Mouse (Mus musculus): Measurements from ENCODE around the gene Noxo1. TPM values are rescaled to one million over a fixed set of nuclear protein-coding genes. Genes with fewer than 3 reads are reported as not detected.

Gene Noxo1
- 3.7 and 5.3 TPM in 2 replicates for polyA plus RNA-seq (2014; fragmentation: Nextera tagmentation; extraction: Ambion mirVana)

DNA sequence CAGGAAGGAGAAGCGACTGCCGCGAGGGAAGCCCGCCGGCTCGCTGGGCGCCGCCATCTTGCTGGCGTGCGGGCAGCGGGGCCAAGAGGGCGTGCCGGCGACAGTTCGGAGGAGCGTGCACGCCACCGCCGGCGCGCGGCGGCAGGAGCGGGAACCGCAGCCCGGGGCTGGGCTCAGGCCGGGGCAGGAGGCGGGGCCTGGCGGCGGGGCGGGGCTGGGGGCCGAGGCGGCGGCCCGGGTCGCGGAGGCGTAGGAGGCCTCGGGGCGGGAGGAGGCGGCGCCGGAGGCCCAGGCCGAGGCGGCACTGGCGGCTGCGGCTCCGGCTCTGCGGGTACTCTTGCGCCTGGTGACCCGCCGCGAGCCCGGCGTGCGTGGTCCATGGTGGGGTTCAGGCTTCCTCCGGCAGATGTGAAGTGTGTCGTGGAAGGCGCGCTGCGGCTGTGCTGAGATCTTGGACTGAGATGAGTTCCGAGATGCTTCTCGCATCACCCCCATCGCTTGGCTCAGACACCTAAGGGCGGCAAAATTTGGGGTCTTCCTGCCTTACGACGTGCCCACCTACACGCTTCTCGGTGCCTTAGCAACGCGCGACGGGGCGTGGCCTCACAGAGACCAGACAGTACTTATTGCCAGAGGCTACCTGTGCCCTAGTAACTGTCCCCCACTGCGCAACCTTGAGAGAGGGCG lies at the start of gene Noxo1, which contains the start of gene Gfer:
Noxo1 (plus strand) TSS at position 224 of the 687 bp plus-strand sequence.
Gfer (minus strand) TSS at position 146 of the 687 bp plus-strand sequence.
- H3K9me3 ChIP-seq (ENCODE audit: control insufficient read depth, low read length): no peaks in the 10 kb centered on the region
- H3K27me3 ChIP-seq (replicated peaks; ENCODE audit: control insufficient read depth, insufficient read depth, low read length): no peaks in the 10 kb centered on the region
- DNase-seq (ENCODE audit: low spot score): peak; percentile 92
- peak within 1 kb of the TSS; percentile 76 for H3K4me3 ChIP-seq (ENCODE audit: low read depth, low read length)
- ATAC-seq (ENCODE audit: low read depth): peak; percentile 95
- H3K4me2 ChIP-seq (ENCODE audit: low read depth, low read length): peak within 1 kb of the TSS; percentile 88
- H3K9ac ChIP-seq (ENCODE audit: low read depth, low read length): peak within 1 kb of the TSS; percentile 84
- peaks cover 38% of the 10 kb centered on the region for H3K36me3 ChIP-seq (ENCODE audit: control insufficient read depth, insufficient read depth, low read length)
- peak within 1 kb of the TSS; percentile 78 for H3K27ac ChIP-seq (replicated peaks; ENCODE audit: low read depth, low read length)
- 1% methylated on average over 14 of the region's 76 CpGs for WGBS
- peaks cover 16% of the 10 kb centered on the region for H3K4me1 ChIP-seq (ENCODE audit: control insufficient read depth, insufficient read depth, low read length)

DNA sequence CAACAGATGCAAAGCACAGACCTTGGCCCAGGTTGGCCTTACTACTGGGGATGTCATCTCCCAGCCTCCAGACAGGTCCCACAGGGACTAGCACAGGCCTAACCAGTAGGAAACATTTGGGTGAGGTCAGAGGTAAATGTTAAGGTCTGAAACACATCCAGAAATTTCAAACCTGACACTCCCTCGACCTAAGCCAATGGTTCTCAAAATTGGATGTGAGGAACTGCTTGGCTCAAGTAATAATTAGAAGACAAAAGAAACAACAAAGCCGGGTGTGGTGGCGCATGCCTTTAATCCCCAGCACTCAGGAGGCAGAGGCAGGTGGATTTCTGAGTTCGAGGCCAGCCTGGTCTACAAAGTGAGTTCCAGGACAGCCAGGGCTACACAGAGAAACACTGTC lies 49.7 kb upstream of the Noxo1 start:
- Histone ChIP-seq H3K4me2 (ENCODE audit: low read depth, low read length) (no peak overlapping the region), H3K4me3 (ENCODE audit: low read depth, low read length) (no peak overlapping the region), H3K27ac (replicated peaks; ENCODE audit: low read depth, low read length) (no peak overlapping the region), H3K4me1 (ENCODE audit: control insufficient read depth, insufficient read depth, low read length) (peaks cover 27% of the 10 kb centered on the region), H3K36me3 (ENCODE audit: control insufficient read depth, insufficient read depth, low read length) (peaks cover 8% of the 10 kb centered on the region; the same call in 1 of the 2 replicates), H3K9ac (ENCODE audit: low read depth, low read length) (no peak overlapping the region), H3K27me3 (replicated peaks; ENCODE audit: control insufficient read depth, insufficient read depth, low read length) (no peaks in the 10 kb centered on the region), H3K9me3 (ENCODE audit: control insufficient read depth, low read length) (no peaks in the 10 kb centered on the region)
- ATAC-seq (ENCODE audit: low read depth): no peak
- WGBS: 86% methylated on average over 4 of the region's 4 CpGs
- no peak for DNase-seq (ENCODE audit: low spot score)

DNA sequence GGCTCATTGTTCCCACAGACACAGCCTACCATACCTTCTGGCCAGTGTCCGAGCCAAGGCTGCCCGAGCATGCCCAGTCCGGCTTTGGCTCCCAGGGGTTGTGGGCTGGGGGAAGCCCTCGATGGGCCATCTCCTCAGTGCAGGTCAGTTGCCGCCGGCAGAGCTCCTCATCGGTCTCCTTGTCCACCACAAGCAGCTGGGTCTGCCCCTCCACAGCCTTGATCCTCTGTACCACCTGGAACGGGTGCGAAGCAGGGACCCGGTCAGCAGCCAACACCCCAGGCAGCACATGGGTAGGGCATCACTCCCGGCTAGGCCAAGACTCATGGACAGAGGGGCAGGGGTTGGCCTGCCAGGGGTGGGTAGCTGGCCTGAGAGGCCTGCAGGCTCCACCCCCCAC lies 48.5 kb upstream of the Noxo1 start:
- no peak for DNase-seq (ENCODE audit: low spot score)
- Histone ChIP-seq H3K27ac (replicated peaks; ENCODE audit: low read depth, low read length) (no peak overlapping the region), H3K4me2 (ENCODE audit: low read depth, low read length) (peak overlapping the region; percentile 15; the same call in 1 of the 2 replicates), H3K4me3 (ENCODE audit: low read depth, low read length) (no peak overlapping the region), H3K36me3 (ENCODE audit: control insufficient read depth, insufficient read depth, low read length) (0 out of 2 replicates have a peak, but pooled peaks cover 5% of the 10 kb centered on the region), H3K4me1 (ENCODE audit: control insufficient read depth, insufficient read depth, low read length) (peaks cover 27% of the 10 kb centered on the region), H3K9ac (ENCODE audit: low read depth, low read length) (peak overlapping the region; percentile 27; the same call in 1 of the 2 replicates), H3K9me3 (ENCODE audit: control insufficient read depth, low read length) (no peaks in the 10 kb centered on the region), H3K27me3 (replicated peaks; ENCODE audit: control insufficient read depth, insufficient read depth, low read length) (no peaks in the 10 kb centered on the region)
- 82% methylated on average over 6 of the region's 11 CpGs for WGBS
- no peak for ATAC-seq (ENCODE audit: low read depth)

DNA sequence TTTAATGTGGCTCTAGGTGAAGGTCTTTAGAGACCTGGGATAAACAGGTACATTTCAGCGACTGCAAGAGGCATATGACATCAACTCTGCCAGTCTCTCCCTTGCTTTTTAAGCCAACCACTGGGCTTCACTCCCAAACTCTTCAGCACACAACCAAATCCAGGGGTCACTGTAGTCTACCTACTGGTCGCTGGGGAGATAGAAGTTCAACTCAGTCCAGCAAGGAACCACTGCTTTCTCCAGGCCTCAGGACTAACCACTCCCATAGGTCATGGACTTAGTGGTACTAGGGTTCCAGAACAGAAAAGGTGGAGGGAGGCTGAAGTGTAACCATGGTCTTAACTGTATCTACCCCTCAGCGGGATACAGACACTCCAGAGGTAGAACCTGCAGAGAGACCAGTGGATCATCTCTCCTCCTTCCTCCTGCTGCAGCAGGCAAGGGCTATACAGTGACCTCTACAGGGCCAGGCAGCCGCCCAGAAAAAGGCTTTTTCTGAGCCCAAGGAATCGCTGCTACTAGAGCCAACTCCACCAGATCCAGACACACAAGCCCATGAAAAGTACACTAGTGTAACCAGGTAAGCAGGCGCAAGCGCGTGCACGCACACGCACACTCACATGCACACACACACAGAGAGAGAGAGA lies 47.2 kb upstream of the Noxo1 start:
- no peak for DNase-seq (ENCODE audit: low spot score)
- Histone ChIP-seq H3K4me1 (ENCODE audit: control insufficient read depth, insufficient read depth, low read length) (peaks cover 27% of the 10 kb centered on the region), H3K4me3 (ENCODE audit: low read depth, low read length) (peak overlapping the region; percentile 87), H3K9me3 (ENCODE audit: control insufficient read depth, low read length) (no peaks in the 10 kb centered on the region), H3K36me3 (ENCODE audit: control insufficient read depth, insufficient read depth, low read length) (0 out of 2 replicates have a peak, but pooled peaks cover 5% of the 10 kb centered on the region), H3K4me2 (ENCODE audit: low read depth, low read length) (peak overlapping the region; percentile 97), H3K27ac (replicated peaks; ENCODE audit: low read depth, low read length) (no peak overlapping the region), H3K27me3 (replicated peaks; ENCODE audit: control insufficient read depth, insufficient read depth, low read length) (no peaks in the 10 kb centered on the region), H3K9ac (ENCODE audit: low read depth, low read length) (peak overlapping the region; percentile 87)
- ATAC-seq (ENCODE audit: low read depth): no peak
- 73% methylated on average over 10 of the region's 10 CpGs for WGBS

DNA sequence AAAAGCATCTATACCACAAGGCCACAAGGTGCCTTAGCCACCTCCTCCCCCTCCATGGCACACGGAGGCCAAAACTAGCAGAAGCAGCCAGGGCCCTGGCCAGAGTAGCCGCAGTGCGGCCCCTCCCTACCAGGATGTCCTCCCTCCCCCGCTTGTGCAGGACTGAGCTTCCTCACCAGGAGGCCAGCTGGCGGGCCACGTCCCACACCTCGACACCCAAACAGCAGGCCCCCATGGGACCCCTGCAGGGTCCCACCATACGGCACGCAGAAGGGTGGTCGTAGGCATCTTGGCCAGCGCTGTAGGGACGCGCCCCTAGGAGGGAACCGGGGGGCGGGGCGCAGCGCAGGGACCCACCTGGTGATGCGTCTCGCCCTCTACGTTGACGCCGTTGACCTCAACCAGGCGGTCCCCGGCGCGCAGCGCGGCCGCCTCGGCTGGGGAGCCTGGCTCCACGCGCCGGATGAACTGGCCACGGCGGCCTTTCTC lies 46.4 kb upstream of the Noxo1 start:
- DNase-seq (ENCODE audit: low spot score) (no peak), ATAC-seq (ENCODE audit: low read depth) (peak; percentile 24; the same call in 1 of the 2 replicates)
- Histone ChIP-seq H3K36me3 (ENCODE audit: control insufficient read depth, insufficient read depth, low read length) (0 out of 2 replicates have a peak, but pooled peaks cover 5% of the 10 kb centered on the region), H3K27ac (replicated peaks; ENCODE audit: low read depth, low read length) (peak overlapping the region; percentile 55), H3K4me1 (ENCODE audit: control insufficient read depth, insufficient read depth, low read length) (peaks cover 22% of the 10 kb centered on the region), H3K9me3 (ENCODE audit: control insufficient read depth, low read length) (no peaks in the 10 kb centered on the region), H3K27me3 (replicated peaks; ENCODE audit: control insufficient read depth, insufficient read depth, low read length) (no peaks in the 10 kb centered on the region), H3K4me3 (ENCODE audit: low read depth, low read length) (peak overlapping the region; percentile 87), H3K4me2 (ENCODE audit: low read depth, low read length) (peak overlapping the region; percentile 97), H3K9ac (ENCODE audit: low read depth, low read length) (peak overlapping the region; percentile 87)
- WGBS: 1% methylated on average over 19 of the region's 35 CpGs

DNA sequence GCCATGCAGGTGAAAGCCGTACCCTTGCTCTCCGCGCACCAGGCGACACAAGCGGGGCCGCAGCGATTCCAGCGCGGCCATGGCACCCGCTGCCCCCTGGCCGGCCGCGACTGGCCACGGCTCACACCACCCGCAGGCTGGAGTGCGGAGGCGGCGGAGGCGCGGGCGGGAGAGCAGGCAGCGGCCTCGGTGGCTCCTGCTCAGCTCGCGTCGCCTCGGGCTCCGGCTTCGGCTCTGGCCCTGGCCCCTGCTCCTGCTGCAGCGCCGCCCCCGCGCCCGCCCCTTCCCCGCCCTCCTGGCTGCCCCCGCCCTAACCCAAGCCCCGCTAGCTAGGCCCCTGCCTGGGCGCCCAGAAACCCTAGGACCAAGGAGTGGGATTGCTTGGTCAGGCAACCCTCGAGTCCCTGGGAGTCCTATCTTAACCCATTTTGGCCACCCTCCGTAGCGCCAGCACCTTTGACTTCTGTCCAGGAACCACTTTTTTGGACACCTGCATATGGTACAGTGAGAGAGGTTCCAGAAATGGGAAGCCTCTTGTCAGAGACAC lies 45.9 kb upstream of the Noxo1 start, which contains the start of gene Slc9a3r2:
Slc9a3r2 (minus strand) TSS at position 258 of the 547 bp plus-strand sequence.
- Histone ChIP-seq H3K4me1 (ENCODE audit: control insufficient read depth, insufficient read depth, low read length) (peaks cover 17% of the 10 kb centered on the region), H3K9ac (ENCODE audit: low read depth, low read length) (peak within 1 kb of the TSS; percentile 87), H3K27me3 (replicated peaks; ENCODE audit: control insufficient read depth, insufficient read depth, low read length) (no peaks in the 10 kb centered on the region), H3K9me3 (ENCODE audit: control insufficient read depth, low read length) (no peaks in the 10 kb centered on the region), H3K36me3 (ENCODE audit: control insufficient read depth, insufficient read depth, low read length) (0 out of 2 replicates have a peak, but pooled peaks cover 5% of the 10 kb centered on the region), H3K27ac (replicated peaks; ENCODE audit: low read depth, low read length) (peak within 1 kb of the TSS; percentile 55), H3K4me3 (ENCODE audit: low read depth, low read length) (peak within 1 kb of the TSS; percentile 87), H3K4me2 (ENCODE audit: low read depth, low read length) (peak within 1 kb of the TSS; percentile 97)
- ATAC-seq (ENCODE audit: low read depth): peak; percentile 90
- WGBS: under 1% methylated on average over 18 of the region's 41 CpGs
- peak; percentile 71 for DNase-seq (ENCODE audit: low spot score)

DNA sequence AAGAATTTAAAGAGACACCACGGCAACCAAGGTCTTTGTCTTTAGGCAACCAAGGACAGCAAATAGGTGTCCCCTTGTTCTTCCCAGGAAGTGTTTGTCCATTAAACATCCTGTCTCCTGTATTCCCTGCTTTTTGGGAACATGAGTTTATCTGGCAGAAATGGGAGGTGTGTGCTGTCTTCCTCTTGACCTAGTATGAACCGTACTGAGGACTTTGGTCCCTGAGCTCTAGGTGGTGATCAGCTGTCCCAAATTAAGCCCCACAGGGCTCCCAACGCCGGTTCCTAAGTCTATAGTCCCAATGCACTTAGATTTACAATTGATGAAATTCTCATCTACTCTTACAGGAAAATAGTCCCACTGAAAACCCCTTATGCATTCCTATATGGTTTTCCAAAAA lies 45.3 kb upstream of the Noxo1 start:
- WGBS: 68% methylated on average over 4 of the region's 4 CpGs
- no peaks in the 10 kb centered on the region for H3K9me3 ChIP-seq (ENCODE audit: control insufficient read depth, low read length)
- peak overlapping the region; percentile 97 for H3K4me2 ChIP-seq (ENCODE audit: low read depth, low read length)
- no peaks in the 10 kb centered on the region for H3K27me3 ChIP-seq (replicated peaks; ENCODE audit: control insufficient read depth, insufficient read depth, low read length)
- H3K4me1 ChIP-seq (ENCODE audit: control insufficient read depth, insufficient read depth, low read length): peaks cover 13% of the 10 kb centered on the region; the same call in 1 of the 2 replicates
- H3K36me3 ChIP-seq (ENCODE audit: control insufficient read depth, insufficient read depth, low read length): 0 out of 2 replicates have a peak, but pooled peaks cover 5% of the 10 kb centered on the region
- no peak overlapping the region for H3K27ac ChIP-seq (replicated peaks; ENCODE audit: low read depth, low read length)
- H3K4me3 ChIP-seq (ENCODE audit: low read depth, low read length): peak overlapping the region; percentile 87; the same call in 1 of the 2 replicates
- DNase-seq (ENCODE audit: low spot score) (no peak), ATAC-seq (ENCODE audit: low read depth) (no peak)
- H3K9ac ChIP-seq (ENCODE audit: low read depth, low read length): peak overlapping the region; percentile 87; the same call in 1 of the 2 replicates

DNA sequence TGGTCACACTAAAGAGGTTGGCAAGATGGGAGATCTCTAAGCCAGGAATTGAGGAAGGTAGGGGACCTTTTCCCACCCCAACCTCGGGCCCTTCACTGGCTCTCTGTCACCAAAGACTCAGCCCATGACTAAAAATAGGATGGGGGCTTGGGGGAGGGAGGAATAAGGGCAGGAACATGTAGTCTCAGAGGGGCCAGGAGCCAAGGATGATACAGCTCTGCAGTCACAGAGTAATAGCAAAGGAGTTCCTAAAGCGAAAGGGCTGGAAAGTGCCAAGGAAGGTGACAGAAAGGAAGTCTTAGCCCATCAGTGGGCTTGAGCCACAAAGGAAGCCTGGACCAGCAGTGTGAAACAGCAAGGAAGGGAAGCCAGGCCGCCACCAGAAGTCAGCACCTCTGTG lies 44.2 kb upstream of the Noxo1 start:
- DNase-seq (ENCODE audit: low spot score) (no peak), ATAC-seq (ENCODE audit: low read depth) (no peak)
- H3K9ac ChIP-seq (ENCODE audit: low read depth, low read length): no peak overlapping the region
- H3K36me3 ChIP-seq (ENCODE audit: control insufficient read depth, insufficient read depth, low read length): 0 out of 2 replicates have a peak, but pooled peaks cover 4% of the 10 kb centered on the region
- H3K9me3 ChIP-seq (ENCODE audit: control insufficient read depth, low read length): no peaks in the 10 kb centered on the region
- peaks cover 13% of the 10 kb centered on the region; the same call in 1 of the 2 replicates for H3K4me1 ChIP-seq (ENCODE audit: control insufficient read depth, insufficient read depth, low read length)
- no peak overlapping the region for H3K4me3 ChIP-seq (ENCODE audit: low read depth, low read length)
- WGBS: 69% methylated on average over 3 of the region's 3 CpGs
- peaks cover 4% of the 10 kb centered on the region for H3K27me3 ChIP-seq (replicated peaks; ENCODE audit: control insufficient read depth, insufficient read depth, low read length)
- H3K4me2 ChIP-seq (ENCODE audit: low read depth, low read length): no peak overlapping the region
- H3K27ac ChIP-seq (replicated peaks; ENCODE audit: low read depth, low read length): no peak overlapping the region

Data from embryonic facial prominence, embryonic 14.5 days (tissue).